Mouse (Mus musculus) megakaryocyte, embryonic 14.5 days (primary cell): ENCODE data around the gene Rnf34.

Source experiments
- FLI1 ChIP-seq: IDR thresholded peaks from 2 replicates; pipeline ENCODE4 v1.6.1; 2012; ENCODE audit warnings: low read length, inconsistent platforms, mixed read lengths
- GATA1 ChIP-seq: IDR thresholded peaks from 3 replicates; pipeline ENCODE4 v1.6.1; 2012; ENCODE audit warnings: mixed read lengths, low read length, inconsistent platforms, borderline replicate concordance

GRCm38 (mm10) chr5:122881313-122881712 lies 31.5 kb downstream of the Rnf34 start:
- TF ChIP-seq GATA1 (no peak), FLI1 (no peak)
